In genomic region chr4:117563967-117564366, GRCm38 (mm10) we compare ENCODE assay signal across 19 mouse cellular contexts. TPM values are rescaled to one million over a fixed set of nuclear protein-coding genes. Genes with fewer than 3 reads are reported as not detected.
DNase-seq lines count a peak whose midpoint lies in the region; ATAC-seq and TF ChIP-seq lines count a peak whose summit lies in the region.
"Had no signal": no experiment of that assay in that cellular context is flagged by ENCODE, and none has a peak within 500 bp of the region (broad histone marks: within the 10 kb centered on the region; RNA-seq: fewer than 3 reads in every experiment).

No protein-coding gene starts in this region.

- H3K4me3 ChIP-seq in heart, embryonic 12.5 days: no peak overlapping the region
- no peak overlapping the region for H3K4me3 ChIP-seq in MEL (ENCODE audit: control insufficient read depth in 1 of 2, insufficient read depth in 1 of 2, low read depth in 2 of 2, low read length in 2 of 2)
- no peak overlapping the region for H3K4me3 ChIP-seq in liver, embryonic 11.5 days (ENCODE audit: low read depth, low read length)
- no peak overlapping the region for H3K4me3 ChIP-seq in liver, embryonic 15.5 days (replicated peaks)
- no peak overlapping the region for H3K4me3 ChIP-seq in forebrain, embryonic 10.5 days
- H3K4me3 ChIP-seq: embryonic facial prominence, embryonic 12.5 days; forebrain, embryonic 12.5 days; hindbrain, embryonic 13.5 days had no signal

- H3K27me3 ChIP-seq in heart, embryonic 12.5 days (replicated peaks): no peaks in the 10 kb centered on the region
- H3K27me3 ChIP-seq in MEL (ENCODE audit: control insufficient read depth in 1 of 2, insufficient read depth in 2 of 2, low read length in 2 of 2): no peaks in the 10 kb centered on the region
- no peaks in the 10 kb centered on the region for H3K27me3 ChIP-seq in liver, embryonic 11.5 days (replicated peaks; ENCODE audit: control insufficient read depth, insufficient read depth, low read length)
- no peaks in the 10 kb centered on the region for H3K27me3 ChIP-seq in liver, embryonic 15.5 days
- H3K27me3 ChIP-seq in forebrain, embryonic 10.5 days (ENCODE audit: poor library complexity, severe bottlenecking): no peaks in the 10 kb centered on the region
- H3K27me3 ChIP-seq: embryonic facial prominence, embryonic 12.5 days; forebrain, embryonic 12.5 days; hindbrain, embryonic 13.5 days; Patski had no signal

- no peak for ATAC-seq in heart, embryonic 12.5 days (ENCODE audit: insufficient number of reproducible peaks, low FRiP score)
- ATAC-seq in liver, embryonic 11.5 days (replicated peaks; ENCODE audit: low FRiP score): peak; percentile 73
- ATAC-seq in liver, embryonic 15.5 days (ENCODE audit: insufficient read depth): 0 out of 2 replicates have a peak, but pooled peaks have one; percentile 37
- ATAC-seq: activated CD4-positive, CD25-positive, alpha-beta regulatory T cell, adult 4 months; forebrain, embryonic 16.5 days; hindbrain, postnatal 0 days; Patski had no signal

- TF ChIP-seq POLR2A in MEL (IDR thresholded peaks at IDR 0.05; ENCODE audit: control insufficient read depth in 1 of 2, insufficient read depth in 1 of 2, low read depth in 1 of 2, low read length in 2 of 2, poor library complexity in 1 of 2): no peak

- no peak for DNase-seq in heart, adult 11 months
- peak; percentile 67 for DNase-seq in MEL (ENCODE audit: low read depth, low spot score)
- DNase-seq in liver, embryonic 11.5 days (ENCODE audit: low spot score): no peak
- DNase-seq in cerebellum, postnatal 14 days: no peak
- DNase-seq in gastrocnemius, postnatal 36 days: no peak
- DNase-seq in forebrain, embryonic 10.5 days (ENCODE audit: extremely low spot score, low spot score): no peak
- DNase-seq: adrenal gland, postnatal 14 days; cerebellum, adult 2 months; cerebellum, postnatal 25 days; gastrocnemius, postnatal 10 days had no signal

- 0 out of 2 replicates have a peak overlapping the region, but pooled peaks have one; percentile 20 for H3K4me2 ChIP-seq in heart, embryonic 12.5 days
- no peak overlapping the region for H3K4me2 ChIP-seq in liver, embryonic 11.5 days
- H3K4me2 ChIP-seq in liver, embryonic 15.5 days: no peak overlapping the region
- H3K4me2 ChIP-seq: embryonic facial prominence, embryonic 12.5 days; forebrain, embryonic 12.5 days; hindbrain, embryonic 13.5 days had no signal

- H3K9ac ChIP-seq in heart, embryonic 12.5 days: no peak overlapping the region
- no peak overlapping the region for H3K9ac ChIP-seq in MEL (ENCODE audit: control insufficient read depth, low read depth, low read length, poor library complexity, severe bottlenecking)
- H3K9ac ChIP-seq in liver, embryonic 11.5 days (ENCODE audit: low read depth, low read length): no peak overlapping the region
- no peak overlapping the region for H3K9ac ChIP-seq in liver, embryonic 15.5 days
- H3K9ac ChIP-seq: embryonic facial prominence, embryonic 12.5 days; forebrain, embryonic 12.5 days; hindbrain, embryonic 13.5 days had no signal

- no peak for TF ChIP-seq RAD21 in MEL (IDR thresholded peaks at IDR 0.05; ENCODE audit: low read depth, low read length)

- peaks cover 24% of the 10 kb centered on the region for H3K36me3 ChIP-seq in heart, embryonic 12.5 days
- peaks cover 5 to 6% of the 10 kb centered on the region in 2 experiments for H3K36me3 ChIP-seq in MEL (ENCODE audit: control insufficient read depth in 1 of 2, insufficient read depth in 2 of 2, low read length in 2 of 2)
- peaks cover 13% of the 10 kb centered on the region for H3K36me3 ChIP-seq in liver, embryonic 11.5 days (ENCODE audit: control insufficient read depth, insufficient read depth, low read length)
- peaks cover 15% of the 10 kb centered on the region for H3K36me3 ChIP-seq in liver, embryonic 15.5 days (replicated peaks)
- H3K36me3 ChIP-seq in forebrain, embryonic 10.5 days (replicated peaks): peaks cover 60% of the 10 kb centered on the region

- intact Hi-C loops in gastrocnemius, postnatal 36 days (cut with DNase I): no loop called here

- TF ChIP-seq CTCF in MEL (IDR thresholded peaks at IDR 0.05 in 2 of 3, conservative IDR thresholded peaks at IDR 0.05 in 1 of 3; ENCODE audit: control insufficient read depth in 1 of 3, insufficient read depth in 1 of 3, low read depth in 2 of 3, low read length in 3 of 3, poor library complexity in 1 of 3, severe bottlenecking in 1 of 3): no peak

- H3K27ac ChIP-seq in heart, embryonic 12.5 days (ENCODE audit: poor library complexity, severe bottlenecking): no peak overlapping the region
- H3K27ac ChIP-seq in MEL (ENCODE audit: control insufficient read depth, low read depth, low read length): no peak overlapping the region
- no peak overlapping the region for H3K27ac ChIP-seq in liver, embryonic 11.5 days (ENCODE audit: low read depth, low read length)
- H3K27ac ChIP-seq in liver, embryonic 15.5 days (replicated peaks): no peak overlapping the region
- H3K27ac ChIP-seq in forebrain, embryonic 10.5 days: no peak overlapping the region
- H3K27ac ChIP-seq: embryonic facial prominence, embryonic 12.5 days; forebrain, embryonic 12.5 days; hindbrain, embryonic 13.5 days; hindbrain, postnatal 0 days had no signal

- WGBS in heart, embryonic 12.5 days: 22% methylated on average over 9 of the region's 9 CpGs
- 44% methylated on average over 9 of the region's 9 CpGs for WGBS in liver, embryonic 11.5 days
- 31% methylated on average over 9 of the region's 9 CpGs for WGBS in liver, embryonic 15.5 days (ENCODE audit: insufficient replicate concordance)
- 89% methylated on average over 9 of the region's 9 CpGs for WGBS in forebrain, embryonic 10.5 days

- peak; percentile 15 to 39; a peak in 2 of 4 replicates for TF ChIP-seq EP300 in MEL (IDR thresholded peaks at IDR 0.05; ENCODE audit: low read depth in 1 of 2, low read length in 2 of 2)

- no peaks in the 10 kb centered on the region for H3K9me3 ChIP-seq in heart, embryonic 12.5 days (replicated peaks)
- H3K9me3 ChIP-seq in MEL (replicated peaks; ENCODE audit: insufficient read depth, low read length): no peaks in the 10 kb centered on the region
- H3K9me3 ChIP-seq in liver, embryonic 11.5 days (ENCODE audit: control insufficient read depth, low read length): no peaks in the 10 kb centered on the region
- H3K9me3 ChIP-seq in liver, embryonic 15.5 days (replicated peaks): no peaks in the 10 kb centered on the region
- no peaks in the 10 kb centered on the region for H3K9me3 ChIP-seq in forebrain, embryonic 10.5 days
- H3K9me3 ChIP-seq: embryonic facial prominence, embryonic 12.5 days; forebrain, embryonic 12.5 days; hindbrain, embryonic 13.5 days had no signal

- no peaks in the 10 kb centered on the region; the same call in 1 of the 2 replicates for H3K79me2 ChIP-seq in MEL (ENCODE audit: control insufficient read depth, insufficient read depth, low read length, poor library complexity)

- H3K4me1 ChIP-seq in heart, embryonic 12.5 days (replicated peaks): peaks cover 26% of the 10 kb centered on the region
- H3K4me1 ChIP-seq in MEL (ENCODE audit: control insufficient read depth in 1 of 2, insufficient read depth in 2 of 2, low read length in 2 of 2): peaks cover 3 to 7% of the 10 kb centered on the region in 2 experiments; a peak in 1 of 4 replicates
- H3K4me1 ChIP-seq in liver, embryonic 11.5 days (replicated peaks; ENCODE audit: control insufficient read depth, insufficient read depth, low read length): peaks cover 9% of the 10 kb centered on the region; the same call in 1 of the 2 replicates
- peaks cover 6% of the 10 kb centered on the region; the same call in 1 of the 2 replicates for H3K4me1 ChIP-seq in liver, embryonic 15.5 days (replicated peaks)
- H3K4me1 ChIP-seq in forebrain, embryonic 10.5 days: peaks cover 3% of the 10 kb centered on the region

TF ChIP-seq in MEL, 35 proteins besides CTCF, POLR2A, EP300 and RAD21:
- no peak for TF ChIP-seq BHLHE40 (IDR thresholded peaks at IDR 0.05; ENCODE audit: borderline replicate concordance, low read depth, low read length)
- 0 out of 2 replicates have a peak, but pooled peaks have one; percentile 20 for TF ChIP-seq SIN3A (IDR thresholded peaks at IDR 0.05; ENCODE audit: low read length)
- no peak for TF ChIP-seq POLR2AphosphoS2 (IDR thresholded peaks at IDR 0.05; ENCODE audit: low read length)
- TF ChIP-seq TBP (IDR thresholded peaks at IDR 0.05; ENCODE audit: low read depth, low read length): peak; percentile 60; the same call in 1 of the 2 replicates
- no peak for TF ChIP-seq MAX (IDR thresholded peaks at IDR 0.05; ENCODE audit: low read length)
- TF ChIP-seq MYC (IDR thresholded peaks at IDR 0.05; ENCODE audit: low read depth, low read length): no peak
- no peak for TF ChIP-seq CHD2 (IDR thresholded peaks at IDR 0.05; ENCODE audit: low read length)
- TF ChIP-seq ZC3H11A (IDR thresholded peaks at IDR 0.05; ENCODE audit: low read depth, low read length): no peak
- TF ChIP-seq USF1 (IDR thresholded peaks at IDR 0.05; ENCODE audit: low read depth, low read length): peak; percentile 46; the same call in 1 of the 2 replicates
- 0 out of 2 replicates have a peak, but pooled peaks have one; percentile 15 for TF ChIP-seq TCF12 (IDR thresholded peaks at IDR 0.05; ENCODE audit: low read depth, low read length)
- TF ChIP-seq MYB (IDR thresholded peaks at IDR 0.05; ENCODE audit: low read depth, low read length): no peak
- TF ChIP-seq ETS1 (IDR thresholded peaks at IDR 0.05; ENCODE audit: low read depth, low read length): peak; percentile 64
- TF ChIP-seq GATA1 (IDR thresholded peaks at IDR 0.05; ENCODE audit: low read depth, low read length): peak; percentile 62

RNA-seq across cellular contexts. Expression of gene Eri3, which starts 13.8 kb away (rescaled TPM):
- polyA plus RNA-seq in heart, embryonic 12.5 days (2016; fragmentation: Nextera tagmentation; extraction: Ambion mirVana): 116 and 119 TPM in 2 replicates
- 34.9 and 36.7 TPM in 2 replicates for total RNA-seq in MEL (2012; rRNA removed)
- polyA plus RNA-seq in MEL (2012; ENCODE audit: insufficient read depth in 1 of 2, insufficient read length in 2 of 2, low read depth in 1 of 2, low replicate concordance in 2 of 2, missing spikeins in 1 of 2): 10 to 100 TPM in 1 of 2 experiments, not detected in 1; 63.9 TPM
- 88.1 and 89.9 TPM in 2 replicates for polyA plus RNA-seq in liver, embryonic 11.5 days (2014; fragmentation: Nextera tagmentation; extraction: Ambion mirVana)
- polyA plus RNA-seq in liver, embryonic 15.5 days (2015; fragmentation: Nextera tagmentation; extraction: Ambion mirVana): 37.6 and 39.0 TPM in 2 replicates
- total RNA-seq in gastrocnemius, postnatal 36 days (2021): 10 to 100 TPM; 78.4 to 92.3 TPM
- 116 and 120 TPM in 2 replicates for polyA plus RNA-seq in forebrain, embryonic 10.5 days (2016; fragmentation: Nextera tagmentation; extraction: Ambion mirVana)
